Mouse (Mus musculus) lung, postnatal 0 days (tissue): Measurements from ENCODE around the gene Krt20.

ENCODE experiments used
- CTCF ChIP-seq: IDR thresholded peaks from 2 replicates; pipeline ENCODE4 v1.5.1; 2016; ENCODE audit warnings: antibody characterized with exemption, mild to moderate bottlenecking
- EP300 ChIP-seq: IDR thresholded peaks from 2 replicates; pipeline ENCODE4 v1.6.1; 2016; ENCODE audit warnings: antibody characterized with exemption, mild to moderate bottlenecking, control low read depth

DNA sequence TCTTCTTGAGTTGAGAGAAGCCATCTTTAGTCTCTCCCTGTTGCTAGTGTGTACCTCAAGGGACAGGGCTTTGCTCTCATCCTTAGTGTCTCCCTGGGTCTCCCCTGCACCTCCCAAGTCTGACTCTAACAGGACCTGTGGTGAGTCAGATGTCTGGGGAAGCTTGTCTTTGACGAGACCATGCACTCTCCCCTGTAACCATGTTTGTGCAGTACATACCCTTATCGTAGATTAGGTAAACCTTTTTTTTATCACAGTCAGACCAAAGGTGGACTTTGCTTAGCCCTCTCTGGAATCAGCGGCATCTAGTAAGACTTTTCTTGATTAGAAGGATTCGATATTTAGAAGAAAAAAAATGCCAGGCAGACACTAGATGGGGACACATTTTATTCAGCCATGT is 16.1 kb upstream of the Krt20 start:
- no peak for TF ChIP-seq CTCF
- no peak for TF ChIP-seq EP300
